Mouse (Mus musculus) cerebral cortex, adult 2 months (tissue): Measurements from ENCODE around the gene Pkp4.

ENCODE experiments used
- WGBS: fragments of 180-500 bp; shearing (Covaris S2); methylation state at CpG from one replicate; pipeline ENCODE4 v1.1.7; 2018; 5-methylcytosine and 5-hydroxymethylcytosine counted together

Pkp4 gene

DNA sequence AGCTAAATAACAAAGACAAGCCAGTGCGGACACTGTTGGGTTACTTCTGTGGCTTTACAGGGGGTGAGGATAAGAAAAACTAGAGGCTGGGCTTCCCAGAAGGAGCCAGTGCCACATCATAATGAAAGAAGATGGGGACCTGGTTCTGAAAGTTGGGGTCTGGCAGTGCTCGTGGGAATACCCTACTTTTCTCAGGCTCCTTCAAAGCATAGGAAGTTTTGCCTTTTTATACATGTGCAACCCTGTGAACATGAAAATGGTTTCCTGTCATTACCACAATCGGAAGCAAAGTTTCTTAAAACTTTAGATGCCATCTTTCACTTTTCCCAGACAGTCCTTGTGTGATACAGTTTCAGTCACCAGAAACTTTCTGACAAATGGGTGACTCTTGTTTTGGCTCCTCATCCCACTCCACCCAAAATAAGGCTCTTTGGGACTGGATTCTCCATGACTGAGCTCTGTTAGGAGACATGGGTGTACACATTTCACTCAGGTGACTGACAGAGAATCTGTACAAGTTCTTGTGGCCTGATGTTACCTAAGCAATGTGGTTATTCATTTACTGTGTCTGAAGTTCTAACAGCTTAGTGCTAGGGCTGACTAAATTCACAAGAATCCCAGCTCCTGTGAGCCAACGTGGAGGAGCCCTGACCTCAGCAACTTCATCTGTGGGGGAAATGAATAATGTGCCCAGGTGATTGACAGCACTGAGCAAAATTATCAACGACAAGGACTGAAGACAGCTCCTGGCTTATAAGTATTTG is 179.3 kb downstream of the Pkp4 start:
- 88% methylated on average over 5 of the region's 5 CpGs for WGBS

DNA sequence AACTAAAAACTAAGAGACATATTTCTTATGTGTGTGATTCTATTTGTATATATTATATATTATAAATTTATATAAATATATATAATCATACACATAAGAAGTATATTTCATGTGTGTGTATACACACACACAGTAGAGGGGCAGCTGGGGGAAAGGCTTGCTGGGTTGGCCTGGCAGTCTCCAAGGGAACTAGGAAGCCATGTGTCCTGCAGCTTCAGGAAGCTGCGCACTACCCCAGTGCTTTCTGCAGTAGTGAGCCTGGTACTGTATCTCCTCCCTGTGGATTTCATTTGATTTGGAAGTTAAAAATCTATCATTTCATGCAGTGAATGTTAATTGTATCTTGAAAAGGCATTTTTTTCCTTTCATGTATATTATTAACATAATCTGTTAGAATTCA is 180.2 kb downstream of the Pkp4 start:
- 94% methylated on average over 1 of the region's 1 CpGs for WGBS

DNA sequence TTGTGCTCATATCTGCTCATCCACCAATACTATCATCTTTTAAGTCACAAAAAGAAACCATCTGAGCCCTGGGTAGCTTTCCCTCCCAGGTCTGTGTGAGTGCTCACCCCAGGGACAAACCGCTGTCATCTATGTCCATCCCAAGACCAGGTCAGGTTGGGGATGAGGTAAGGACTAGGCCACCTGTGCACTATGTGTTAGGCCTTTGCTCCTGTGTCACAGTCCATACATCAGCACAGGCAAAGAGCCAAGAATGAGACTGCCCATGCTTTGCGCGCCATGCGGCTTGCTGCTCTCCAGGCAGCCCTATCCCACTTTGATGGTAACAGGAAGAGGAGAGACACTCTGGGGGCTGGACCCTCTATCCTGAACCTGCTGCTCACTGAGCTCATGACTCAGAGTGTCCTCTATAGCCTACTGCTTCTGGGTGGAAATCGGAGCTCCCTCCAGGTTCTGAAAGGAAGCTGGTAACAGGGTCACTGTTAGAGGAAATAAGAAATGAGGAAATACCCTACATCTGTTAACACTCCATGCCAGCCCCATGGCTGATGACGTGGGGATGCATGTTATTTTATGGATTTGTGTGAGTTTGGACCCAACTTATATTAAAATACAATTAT is 182.1 kb downstream of the Pkp4 start:
- WGBS: 88% methylated on average over 6 of the region's 6 CpGs

DNA sequence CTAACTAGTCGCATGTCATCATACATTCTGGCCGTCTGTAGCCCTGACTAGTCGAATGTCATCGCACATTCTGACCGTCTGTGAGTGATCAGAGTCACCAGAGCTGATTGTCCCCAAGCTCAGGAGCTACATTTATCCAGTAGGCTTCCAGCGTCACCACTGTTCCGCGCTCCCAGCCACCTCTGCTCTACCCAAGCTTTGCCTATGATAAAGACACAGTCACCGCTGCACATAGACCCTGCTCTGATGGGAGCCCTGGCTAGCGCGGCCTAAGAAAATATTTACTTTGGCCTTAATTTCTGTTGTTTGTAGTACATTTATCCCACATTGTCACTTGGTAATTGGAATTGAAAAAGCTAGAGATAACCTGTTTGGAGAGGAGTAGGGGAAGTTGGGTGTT is 183.2 kb downstream of the Pkp4 start:
- WGBS: 91% methylated on average over 11 of the region's 11 CpGs

DNA sequence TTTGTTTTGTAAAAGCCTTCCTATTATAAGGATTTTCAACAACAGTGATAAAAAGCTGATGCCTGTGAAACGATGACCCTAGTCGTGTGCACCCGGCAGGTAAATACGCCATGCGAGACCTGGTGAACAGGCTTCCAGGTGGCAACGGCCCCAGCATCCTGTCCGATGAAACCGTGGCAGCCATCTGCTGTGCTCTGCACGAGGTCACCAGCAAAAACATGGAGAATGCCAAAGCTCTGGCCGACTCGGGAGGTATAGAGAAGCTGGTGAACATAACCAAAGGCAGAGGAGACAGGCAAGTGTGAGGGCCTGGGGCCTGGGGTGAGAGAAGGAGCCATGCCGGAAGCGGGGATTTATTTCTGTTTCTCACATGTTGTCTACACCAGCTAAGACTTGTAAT is 184.0 kb downstream of the Pkp4 start:
- 95% methylated on average over 13 of the region's 13 CpGs for WGBS

DNA sequence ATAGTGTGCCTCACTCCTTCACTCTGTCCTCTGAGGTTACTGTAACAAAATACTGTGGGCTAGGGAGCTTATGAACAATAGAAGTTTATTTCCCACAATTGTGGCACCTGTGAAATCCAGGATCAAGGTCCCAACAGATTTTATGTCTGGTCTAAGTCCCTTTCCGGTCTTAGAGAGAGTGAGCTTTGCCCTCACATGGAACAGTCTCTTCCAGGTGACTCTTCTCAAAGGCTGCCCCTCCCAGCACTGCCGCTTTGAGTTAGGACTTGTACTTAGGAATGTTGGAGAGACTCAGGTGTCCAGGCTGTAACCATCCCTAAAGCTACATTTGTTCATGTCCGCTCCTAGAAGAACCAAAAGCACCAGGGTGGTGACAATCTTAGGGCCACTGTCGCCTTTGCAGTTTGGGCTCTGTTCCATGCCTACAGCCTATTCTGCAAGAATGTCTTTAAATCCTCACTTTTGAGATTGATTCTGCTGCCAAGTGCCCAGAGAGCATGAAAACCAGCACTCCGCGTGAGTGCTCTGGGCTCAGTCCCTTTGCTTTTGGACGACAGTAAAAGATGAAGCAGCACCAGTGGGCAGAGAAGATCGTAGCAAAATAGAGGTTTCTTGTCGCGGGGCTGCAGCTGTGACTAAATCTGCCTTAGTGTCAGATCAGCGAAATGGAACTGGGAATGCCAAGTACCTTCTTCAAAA is 184.6 kb downstream of the Pkp4 start:
- 73% methylated on average over 11 of the region's 11 CpGs for WGBS

DNA sequence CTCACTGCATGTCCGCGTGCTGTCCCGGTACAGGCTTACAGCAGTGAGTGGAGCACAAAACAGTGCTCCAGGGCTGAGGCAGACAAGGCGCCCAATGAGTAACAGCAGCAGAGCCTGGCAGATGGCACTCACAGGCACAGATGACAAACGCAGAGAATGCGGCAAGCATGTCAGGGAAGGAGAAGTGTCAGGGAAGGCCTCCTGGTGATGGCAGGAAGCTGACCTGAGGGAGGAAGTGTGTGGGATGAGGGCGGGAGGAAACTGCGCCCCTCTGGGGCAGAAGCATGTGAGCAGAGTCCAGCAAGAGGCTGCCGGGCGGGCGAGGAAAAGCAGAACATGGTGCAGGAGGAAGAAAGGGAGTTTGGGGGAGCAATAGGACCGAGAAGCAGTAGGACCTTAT is 185.8 kb downstream of the Pkp4 start:
- 59% methylated on average over 12 of the region's 12 CpGs for WGBS

DNA sequence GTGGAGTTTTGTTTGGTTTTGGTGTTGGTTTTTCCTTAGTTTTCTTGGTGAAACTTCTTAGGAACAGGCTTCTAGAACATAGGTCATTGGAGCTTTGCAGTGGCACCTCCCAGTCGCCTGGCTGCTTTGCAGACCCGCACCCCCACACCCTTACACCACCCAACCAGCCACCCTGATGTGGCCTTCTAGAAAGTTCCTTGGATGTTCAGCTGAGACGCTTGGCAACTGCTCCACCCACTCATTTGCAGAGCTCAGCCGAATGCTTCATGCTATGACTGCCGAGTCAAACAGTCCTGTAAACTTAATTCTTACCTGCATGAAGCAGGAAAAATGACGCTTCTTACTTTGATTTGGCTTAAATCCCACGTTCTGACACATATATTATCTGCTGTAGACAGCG is 187.9 kb downstream of the Pkp4 start:
- 57% methylated on average over 8 of the region's 8 CpGs for WGBS

DNA sequence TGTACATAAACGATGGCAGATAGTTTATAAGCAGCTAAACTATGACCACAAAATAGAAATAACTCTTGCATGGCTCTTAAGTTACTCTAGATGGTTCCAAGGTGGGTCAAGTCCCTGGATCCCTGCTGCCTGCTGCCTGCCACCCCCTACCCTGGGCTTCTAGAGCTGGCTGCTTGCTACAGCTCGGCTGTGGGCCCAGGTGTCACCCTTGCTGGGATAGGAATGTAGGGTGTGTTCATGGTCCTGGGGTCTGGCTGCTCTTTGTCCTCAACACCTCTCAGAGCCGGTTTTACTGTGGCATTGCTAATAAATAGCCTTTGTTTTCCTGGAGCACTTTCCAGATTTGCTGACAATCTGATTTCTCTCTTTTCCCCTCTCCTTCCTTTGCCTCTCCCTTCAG is 189.4 kb downstream of the Pkp4 start:
- WGBS: 81% methylated on average over 3 of the region's 3 CpGs

DNA sequence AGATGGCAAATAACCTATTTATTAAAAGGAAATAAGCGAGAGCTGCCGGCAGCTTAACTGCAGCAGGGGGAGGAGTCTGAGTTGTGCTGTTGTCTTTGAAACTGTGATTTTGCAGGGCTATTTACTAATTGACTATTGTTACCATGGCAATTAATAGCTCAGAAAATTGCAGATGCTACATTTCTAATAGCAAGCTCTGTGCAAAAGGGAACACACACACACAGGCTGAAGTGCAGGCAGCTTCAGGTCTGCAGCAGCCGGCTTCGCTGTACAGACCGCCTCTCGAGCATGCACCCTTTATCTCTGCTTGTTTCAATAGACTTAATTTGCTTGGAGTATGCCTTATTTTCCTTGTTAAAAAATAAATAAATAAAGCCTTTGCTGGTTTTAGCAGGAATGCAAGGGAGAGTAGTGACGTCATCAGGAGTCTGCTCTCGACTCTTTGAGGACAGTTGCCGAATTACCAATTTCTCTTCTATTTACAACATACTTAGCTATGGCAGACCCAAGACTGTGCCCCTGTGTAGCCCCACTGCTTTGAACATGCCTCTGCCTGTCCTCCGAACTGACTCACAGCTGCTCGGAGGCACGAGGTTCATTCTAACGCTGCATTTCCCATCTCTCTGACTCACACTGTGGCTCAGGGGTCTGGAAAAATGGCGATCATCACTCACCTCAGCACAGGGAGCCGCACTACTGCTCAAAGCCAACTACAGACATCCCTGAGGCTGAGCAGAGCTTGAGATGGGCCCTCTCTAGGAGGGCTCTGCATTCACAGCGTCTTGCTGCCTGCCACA is 190.9 kb downstream of the Pkp4 start:
- 70% methylated on average over 16 of the region's 16 CpGs for WGBS

DNA sequence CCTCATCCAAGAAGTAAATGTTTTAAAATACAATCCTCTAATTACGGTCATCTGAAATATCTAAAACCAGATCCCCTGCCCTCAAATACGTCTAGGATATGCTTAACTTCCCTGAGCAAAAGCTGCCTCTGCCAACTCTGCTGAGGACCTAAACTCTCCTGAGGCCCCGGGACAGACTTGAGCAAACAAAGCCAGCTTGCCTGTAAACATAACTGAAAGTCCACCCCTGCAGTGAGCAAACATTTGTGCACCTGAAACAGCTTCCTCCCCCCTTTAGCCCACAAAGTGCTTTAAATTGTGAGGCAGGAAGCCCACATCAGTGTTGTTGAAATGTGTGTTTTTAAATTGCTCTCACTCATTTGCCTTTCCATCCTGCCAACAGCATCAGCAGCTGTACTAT is 193.2 kb downstream of the Pkp4 start:
- 76% methylated on average over 3 of the region's 3 CpGs for WGBS

DNA sequence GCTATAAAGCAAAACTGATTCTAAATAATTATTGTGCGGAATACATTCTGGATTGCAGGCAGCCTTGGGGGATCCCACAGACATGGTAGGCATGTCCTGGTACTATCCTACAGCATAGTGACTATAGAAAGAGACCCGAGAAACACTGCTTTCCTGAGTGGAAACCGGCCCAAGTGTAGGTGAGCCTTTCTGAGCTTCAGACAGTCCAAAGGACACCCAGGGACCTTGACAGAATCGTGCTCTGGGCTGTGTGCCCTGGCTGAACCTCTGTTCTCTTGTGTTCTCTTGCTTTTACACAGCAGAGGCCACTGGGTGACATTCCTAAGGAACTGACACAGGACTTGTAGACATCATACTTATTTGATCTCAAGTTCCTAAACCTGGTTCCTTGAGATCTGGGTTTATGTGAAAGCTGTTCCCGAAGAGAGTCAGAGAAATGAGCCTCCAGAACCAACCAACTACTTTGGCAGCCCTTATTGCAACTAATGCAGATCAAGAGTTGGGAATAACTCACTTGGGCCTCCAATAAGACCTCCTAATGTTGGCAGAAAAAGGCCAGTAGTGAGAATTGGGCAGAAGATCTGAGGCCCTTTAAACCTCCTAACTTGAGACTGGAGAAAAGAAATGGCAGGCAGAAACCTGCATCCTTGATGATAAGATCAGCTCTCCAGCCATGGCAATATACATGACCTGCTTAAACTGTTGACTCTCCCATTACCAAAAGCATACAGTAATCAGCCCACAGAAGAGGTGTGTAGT is 195.1 kb downstream of the Pkp4 start:
- 89% methylated on average over 5 of the region's 5 CpGs for WGBS

DNA sequence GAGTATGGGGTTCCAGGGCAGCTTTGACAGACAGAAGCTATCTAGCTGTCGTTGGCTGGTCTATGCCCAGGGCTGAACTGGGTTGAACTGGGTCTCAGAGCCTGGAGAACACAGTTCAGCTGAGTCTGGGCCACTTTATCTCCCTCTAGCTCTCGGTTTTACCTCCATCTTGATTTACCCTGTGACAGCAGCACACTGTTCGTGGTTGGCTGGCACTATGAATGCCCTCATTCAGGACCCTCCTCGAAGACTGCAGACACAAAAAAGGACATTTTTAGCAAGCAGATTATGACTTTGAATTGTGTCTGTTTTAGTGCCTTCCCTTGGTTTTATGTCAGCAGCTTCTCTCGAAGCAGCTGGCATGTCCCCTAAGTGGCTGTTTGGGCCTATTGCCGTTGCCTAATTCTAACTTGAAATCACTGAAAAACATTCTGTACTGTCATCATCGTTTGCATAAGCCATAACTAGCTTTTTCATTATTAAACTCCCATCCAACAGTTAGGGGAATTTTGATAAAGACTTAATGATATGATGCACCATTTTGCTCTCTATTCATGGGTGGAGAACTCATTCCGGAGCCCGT is 199.2 kb downstream of the Pkp4 start:
- WGBS: 57% methylated on average over 9 of the region's 9 CpGs

DNA sequence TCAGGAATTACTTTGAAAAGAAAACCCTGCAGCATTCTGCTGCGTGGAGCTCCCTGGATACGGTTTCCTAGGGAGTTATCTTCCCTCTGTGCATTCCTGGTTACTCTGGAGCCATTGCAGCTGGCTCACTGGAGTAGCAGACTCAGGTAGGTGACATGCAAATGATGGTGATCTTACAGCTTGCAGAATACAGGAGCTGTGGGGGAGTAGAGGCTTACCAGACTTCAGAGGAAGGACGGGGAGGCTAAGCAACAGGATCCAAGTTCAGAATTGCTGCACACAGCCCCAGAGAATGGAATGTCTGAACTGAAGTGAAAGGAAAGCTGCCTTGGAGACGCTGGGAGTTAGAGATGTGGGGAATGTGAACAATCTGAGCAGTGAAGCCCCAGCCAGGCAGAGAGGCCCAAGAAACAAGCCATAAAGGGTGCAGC is 200.7 kb downstream of the Pkp4 start:
- 45% methylated on average over 4 of the region's 4 CpGs for WGBS

DNA sequence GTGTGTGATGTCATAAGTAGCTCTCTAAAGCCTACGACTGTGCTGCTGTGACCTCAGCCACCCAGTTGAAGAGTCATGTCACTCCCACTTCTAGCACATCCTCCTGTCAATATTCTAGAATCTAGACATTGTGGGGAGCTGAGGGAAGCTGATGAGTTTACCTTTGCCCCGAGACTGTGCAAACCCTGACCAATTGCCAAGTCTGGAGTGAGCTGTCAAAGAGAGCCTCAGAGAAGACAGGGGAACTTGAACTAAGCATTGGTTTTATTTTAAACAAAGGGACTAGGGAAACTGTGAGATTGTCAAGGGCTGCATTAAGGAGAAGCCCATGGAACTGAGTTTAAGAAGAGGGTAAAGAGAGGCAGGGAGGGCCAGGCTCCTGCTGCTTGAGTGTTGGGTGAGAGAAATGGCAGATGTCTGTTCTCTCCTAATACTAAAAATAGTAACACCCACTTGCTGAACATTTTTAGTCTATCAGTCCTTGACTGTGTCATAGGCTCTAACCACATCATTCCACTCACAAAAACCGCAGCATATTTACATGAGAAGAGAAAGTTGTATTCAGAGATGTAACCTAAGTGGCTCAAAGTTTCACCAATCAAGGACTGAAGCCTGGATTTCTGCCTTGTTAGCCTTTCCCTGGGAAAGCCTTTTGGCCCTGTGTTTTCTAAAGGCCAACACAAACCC is 203.6 kb downstream of the Pkp4 start:
- 83% methylated on average over 3 of the region's 3 CpGs for WGBS

DNA sequence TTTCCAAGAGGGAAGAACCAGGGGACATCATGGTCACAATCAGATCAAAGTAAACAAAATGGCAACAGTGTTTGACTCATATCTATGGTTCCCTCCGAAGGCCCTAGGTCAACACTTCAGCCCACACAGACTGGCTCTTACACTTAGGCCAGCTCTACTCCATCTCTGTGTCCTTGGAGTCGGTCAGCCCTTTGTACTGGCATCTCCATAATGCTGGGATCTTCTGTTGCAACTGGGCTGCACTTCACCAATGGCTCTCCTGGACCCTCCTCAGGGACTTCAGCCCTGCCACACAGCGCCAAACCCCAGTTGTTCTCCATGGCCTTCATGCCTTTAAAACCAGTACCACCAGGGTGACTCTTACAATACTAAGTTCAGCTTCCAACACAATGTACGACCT is 206.5 kb downstream of the Pkp4 start:
- 96% methylated on average over 4 of the region's 4 CpGs for WGBS

DNA sequence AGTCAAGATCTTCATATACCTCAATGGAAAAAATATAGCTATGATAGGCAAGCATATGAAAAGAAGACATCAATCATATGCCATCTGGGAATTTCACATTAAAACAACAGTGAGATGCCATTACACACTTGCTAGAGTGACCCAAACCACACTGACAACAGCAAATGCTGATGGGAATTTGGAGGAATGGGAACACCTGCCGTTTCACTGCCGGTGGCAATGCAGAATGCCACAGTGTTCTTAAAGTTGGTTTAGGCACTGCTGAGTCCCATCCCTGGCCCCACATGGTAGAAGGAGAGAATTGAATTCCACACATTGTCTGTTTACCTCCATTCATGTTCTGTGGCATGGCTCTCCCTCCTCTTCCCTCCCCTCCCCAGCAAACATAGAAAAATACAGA is 212.5 kb downstream of the Pkp4 start:
- 97% methylated on average over 2 of the region's 2 CpGs for WGBS

DNA sequence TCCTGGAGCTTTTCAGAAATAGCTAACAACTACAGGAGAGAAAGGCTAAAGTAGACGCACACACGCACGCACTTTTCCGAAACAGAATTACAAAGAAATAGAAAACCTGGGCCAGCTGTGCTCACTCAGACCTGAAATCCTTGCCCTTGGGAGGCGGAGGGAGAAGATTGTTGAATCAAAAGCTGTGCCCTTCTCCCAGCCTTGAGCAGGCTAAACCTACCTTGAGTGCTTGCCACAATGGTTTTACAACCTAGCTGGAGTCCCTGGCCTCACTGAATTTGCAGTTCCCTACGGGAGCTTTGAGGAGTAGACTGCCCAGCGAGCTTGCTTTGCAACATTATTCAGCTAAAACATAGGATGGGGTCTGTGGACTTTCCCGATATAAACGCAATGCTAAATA is 217.4 kb downstream of the Pkp4 start:
- 91% methylated on average over 9 of the region's 9 CpGs for WGBS

DNA sequence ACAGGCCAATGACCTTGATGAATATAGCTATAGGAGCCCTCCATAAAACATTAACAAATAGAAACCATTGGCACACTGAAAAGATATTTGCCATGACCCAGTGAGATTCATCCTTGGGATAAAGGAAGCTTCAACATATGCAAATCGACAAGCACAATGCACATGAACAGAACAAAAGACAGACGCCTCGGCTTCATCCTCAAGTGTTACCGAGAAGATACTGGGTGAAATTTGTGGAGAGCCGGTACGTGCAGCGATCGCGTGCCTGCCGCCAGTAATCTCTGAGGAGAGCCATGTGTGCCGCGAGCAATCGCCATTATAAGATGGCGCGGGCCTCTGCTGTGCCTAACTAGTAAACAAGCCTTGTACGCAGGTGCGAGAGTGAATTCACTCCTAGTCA is 218.2 kb downstream of the Pkp4 start:
- 99% methylated on average over 17 of the region's 17 CpGs for WGBS

DNA sequence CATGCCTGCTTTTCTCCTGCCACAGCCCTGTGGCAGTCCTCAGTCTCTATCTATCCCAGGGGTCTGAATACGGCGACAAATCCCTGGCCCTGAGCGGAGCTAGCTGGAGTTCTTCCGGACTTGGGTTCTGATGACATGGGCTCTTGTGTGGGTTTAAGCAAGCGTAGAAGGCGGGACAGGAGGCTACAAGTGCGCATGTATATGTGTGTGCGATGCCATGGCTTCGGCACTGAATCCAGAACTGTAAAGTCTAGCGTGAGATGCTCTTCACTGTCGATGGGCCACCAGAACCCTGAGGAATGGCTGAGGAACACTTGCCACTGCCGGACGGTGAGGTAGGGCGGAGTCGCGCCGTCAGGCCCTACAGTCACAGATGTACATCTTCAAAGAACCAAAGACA is 222.6 kb downstream of the Pkp4 start:
- WGBS: 96% methylated on average over 17 of the region's 17 CpGs
